Mouse (Mus musculus) heart, postnatal 0 days (tissue): ENCODE results near the gene Slc4a7. TPM values are rescaled to one million over a fixed set of nuclear protein-coding genes. Genes with fewer than 3 reads are reported as not detected.

Experiments
- ATAC-seq: fragments of 200-750 bp; cut with Nextera tagmentation; 2 replicates; pipeline ENCODE4 v1.8.0; 2017; ENCODE audit warnings: low read depth, moderate number of reproducible peaks, moderate library complexity; ENCODE audit not compliant: insufficient read depth
- DNase-seq: peaks from one replicate; pipeline ENCODE4 v3.0.0-alpha.2; 2016; ENCODE audit warnings: low spot score
- H3K27ac ChIP-seq: fragments of 300-500 bp; sonication (generic); 2 replicates; pipeline ENCODE4 v1.5.1; 2014; ENCODE audit warnings: low read depth, mild to moderate bottlenecking
- H3K27me3 ChIP-seq: fragments of 300-500 bp; sonication (generic); 2 replicates; pipeline ENCODE4 v1.6.1; 2014; ENCODE audit warnings: low read length, mixed read lengths; ENCODE audit not compliant: control insufficient read depth, insufficient read depth
- H3K36me3 ChIP-seq: fragments of 300-500 bp; sonication (generic); replicated peaks from 2 replicates; pipeline ENCODE4 v1.6.1; 2014; ENCODE audit warnings: low read length, mixed read lengths; ENCODE audit not compliant: control insufficient read depth, insufficient read depth
- H3K4me1 ChIP-seq: fragments of 300-500 bp; sonication (generic); 2 replicates; pipeline ENCODE4 v1.6.1; 2014; ENCODE audit warnings: antibody characterized with exemption; ENCODE audit not compliant: control insufficient read depth, insufficient read depth
- H3K4me2 ChIP-seq: fragments of 300-500 bp; sonication (generic); 2 replicates; pipeline ENCODE4 v1.6.1; 2014; ENCODE audit warnings: low read depth, mild to moderate bottlenecking, low read length, moderate library complexity
- H3K4me3 ChIP-seq: fragments of 300-500 bp; sonication (generic); 2 replicates; pipeline ENCODE4 v1.5.1; 2014; ENCODE audit warnings: low read depth, low read length
- H3K9ac ChIP-seq: fragments of 300-500 bp; sonication (generic); replicated peaks from 2 replicates; pipeline ENCODE4 v1.6.1; 2014; ENCODE audit warnings: low read depth, low read length, mixed read lengths
- H3K9me3 ChIP-seq: fragments of 300-500 bp; sonication (generic); replicated peaks from 2 replicates; pipeline ENCODE4 v1.6.1; 2016; ENCODE audit warnings: low read length; ENCODE audit not compliant: control insufficient read depth
- CTCF ChIP-seq: IDR thresholded peaks from 2 replicates; pipeline ENCODE4 v1.5.1; 2016; ENCODE audit warnings: antibody characterized with exemption, control low read depth, low read depth
- EP300 ChIP-seq: IDR thresholded peaks from 2 replicates; pipeline ENCODE4 v1.6.1; 2016; ENCODE audit warnings: antibody characterized with exemption, low read depth
- WGBS: fragments of 180-500 bp; shearing (Covaris S2); extraction: QIAGEN DNeasy Blood & Tissue Kit; methylation state at CpG from one replicate; pipeline ENCODE4 v1.1.7; 2014; 5-methylcytosine and 5-hydroxymethylcytosine counted together
- polyA plus RNA-seq: library from polyadenylated mRNA; unstranded; fragments of >200 nt; fragmentation: Nextera tagmentation; extraction: Ambion mirVana; gene quantifications from 2 replicates; pipeline ENCODE4 v1.2.1, GENCODE M21; 2015
- total RNA-seq: library from RNA; depleted of rRNA; stranded (reverse); fragments of >200 nt; gene quantifications from 2 replicates; pipeline ENCODE4 v1.2.3, GENCODE M21; 2014; ENCODE audit warnings: low replicate concordance

Slc4a7 gene
- total and polyA plus RNA-seq, 2 experiments from 2014 or later: 7.3 to 16.4 TPM

DNA sequence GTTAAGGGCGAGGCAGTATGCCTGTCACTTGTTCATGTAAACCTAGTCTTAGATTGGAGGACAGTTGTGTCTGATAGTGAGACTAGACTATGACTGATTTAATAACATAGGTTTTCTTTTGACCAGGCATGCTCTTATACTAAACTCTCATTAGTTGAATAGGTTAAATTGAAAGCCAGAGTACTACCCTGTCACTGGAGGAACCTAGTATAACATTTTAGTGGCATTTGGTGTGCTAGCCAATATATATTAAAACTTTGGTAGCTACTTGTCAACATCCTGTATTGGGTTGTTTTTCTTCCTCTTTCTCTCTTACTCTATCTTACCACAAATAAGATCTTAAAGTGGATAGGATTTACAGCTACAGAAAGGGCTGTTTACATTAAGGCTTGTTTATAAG lies 4.3 kb downstream of the Slc4a7 start:
- H3K9me3 ChIP-seq: no peaks in the 10 kb centered on the region
- WGBS: 78% methylated on average over 1 of the region's 1 CpGs
- H3K27me3 ChIP-seq: no peaks in the 10 kb centered on the region
- no peak for TF ChIP-seq CTCF
- TF ChIP-seq EP300: no peak
- no peak overlapping the region for H3K4me3 ChIP-seq
- no peak overlapping the region for H3K9ac ChIP-seq
- peaks cover 6% of the 10 kb centered on the region for H3K4me1 ChIP-seq
- no peak overlapping the region for H3K4me2 ChIP-seq
- ATAC-seq: no peak
- no peak overlapping the region for H3K27ac ChIP-seq
- H3K36me3 ChIP-seq: peaks cover 7% of the 10 kb centered on the region; the same call in 1 of the 2 replicates
- DNase-seq: no peak

DNA sequence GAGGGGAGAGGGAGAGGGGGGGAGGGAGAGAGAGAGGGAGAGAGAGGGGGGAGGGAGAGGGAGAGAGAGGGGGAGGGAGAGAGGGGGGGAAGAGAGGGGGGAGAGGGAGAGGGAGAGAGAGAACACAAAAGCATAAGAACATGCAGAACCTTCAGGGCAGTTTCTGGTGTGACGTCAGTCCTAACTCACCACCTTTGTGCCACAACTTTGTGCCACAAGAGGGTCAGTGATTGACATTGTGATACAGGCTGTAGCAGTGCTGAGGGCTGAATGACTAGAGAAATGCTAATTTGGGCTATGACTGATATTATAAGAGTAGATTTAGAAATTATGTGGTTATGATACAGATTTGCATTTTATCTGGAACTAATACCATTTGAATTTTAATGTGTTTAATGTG lies 5.0 kb downstream of the Slc4a7 start:
- WGBS: 71% methylated on average over 1 of the region's 1 CpGs
- TF ChIP-seq CTCF (no peak), EP300 (no peak)
- H3K9ac ChIP-seq: no peak overlapping the region

GRCm38 (mm10) chr14:14709021-14709420 lies 6.9 kb downstream of the Slc4a7 start:
- ATAC-seq (no peak), DNase-seq (no peak)
- Histone ChIP-seq H3K4me3 (no peak overlapping the region), H3K36me3 (peaks cover 7% of the 10 kb centered on the region; the same call in 1 of the 2 replicates), H3K9me3 (no peaks in the 10 kb centered on the region), H3K27me3 (no peaks in the 10 kb centered on the region), H3K4me1 (peaks cover 6% of the 10 kb centered on the region), H3K9ac (no peak overlapping the region), H3K27ac (no peak overlapping the region), H3K4me2 (no peak overlapping the region)
- 83% methylated on average over 1 of the region's 1 CpGs for WGBS
- TF ChIP-seq CTCF: no peak
- no peak for TF ChIP-seq EP300

More for the DNA sequence above, 5.0 kb downstream of the Slc4a7 start:
- peaks cover 7% of the 10 kb centered on the region; the same call in 1 of the 2 replicates for H3K36me3 ChIP-seq
- no peak overlapping the region for H3K4me3 ChIP-seq
- peaks cover 6% of the 10 kb centered on the region for H3K4me1 ChIP-seq
- ATAC-seq: no peak
- no peak overlapping the region for H3K4me2 ChIP-seq
- no peaks in the 10 kb centered on the region for H3K9me3 ChIP-seq
- H3K27ac ChIP-seq: no peak overlapping the region
- no peak for DNase-seq
- H3K27me3 ChIP-seq: no peaks in the 10 kb centered on the region

DNA sequence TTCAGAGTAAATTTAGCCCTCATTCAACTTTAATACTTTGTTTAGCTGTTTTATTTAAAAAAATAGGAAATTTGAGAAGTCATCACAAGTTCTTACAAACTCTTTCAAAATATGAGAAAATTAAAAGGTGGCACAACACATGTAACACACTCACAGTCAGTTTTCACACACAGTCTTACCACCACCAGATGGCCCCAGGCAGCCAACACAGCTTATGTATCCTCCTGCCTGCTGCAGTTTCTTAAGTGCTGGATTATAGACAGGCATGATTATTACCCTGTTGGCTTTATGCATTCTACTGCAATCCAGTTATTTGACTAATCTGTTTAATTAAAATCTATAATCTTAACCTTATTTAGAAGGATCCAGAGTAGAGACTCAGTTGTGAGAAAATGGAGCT lies 12.1 kb downstream of the Slc4a7 start:
- DNase-seq (no peak), ATAC-seq (no peak; the same call in 1 of the 2 replicates)
- Histone ChIP-seq H3K9ac (no peak overlapping the region), H3K4me3 (no peak overlapping the region), H3K36me3 (peaks cover 7% of the 10 kb centered on the region; the same call in 1 of the 2 replicates), H3K9me3 (no peaks in the 10 kb centered on the region), H3K4me2 (no peak overlapping the region), H3K4me1 (no peaks in the 10 kb centered on the region), H3K27me3 (no peaks in the 10 kb centered on the region), H3K27ac (no peak overlapping the region)
- TF ChIP-seq CTCF (peak; percentile 44), EP300 (no peak)

DNA sequence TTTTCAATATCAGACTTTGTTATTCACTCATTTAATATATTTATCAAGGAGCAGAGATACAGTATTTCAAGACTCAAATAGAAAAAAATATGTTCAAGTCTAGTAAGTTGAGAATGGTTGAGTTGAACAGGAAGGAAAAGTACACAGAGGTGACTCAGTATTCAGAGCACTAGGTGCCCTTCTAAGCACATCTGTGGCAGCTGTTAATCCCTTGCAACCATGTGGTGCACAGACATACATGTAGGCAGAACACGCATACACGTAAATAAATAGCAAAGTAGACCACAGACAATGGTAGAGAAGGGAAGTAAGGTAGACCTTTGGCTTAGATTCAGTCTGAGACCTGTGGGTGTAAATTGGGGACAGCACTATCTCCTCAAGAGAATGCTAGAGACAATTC lies 13.7 kb downstream of the Slc4a7 start:
- H3K27ac ChIP-seq: no peak overlapping the region
- H3K4me3 ChIP-seq: no peak overlapping the region
- peaks cover 1% of the 10 kb centered on the region; the same call in 1 of the 2 replicates for H3K36me3 ChIP-seq
- ATAC-seq (no peak), DNase-seq (no peak)
- H3K9ac ChIP-seq: no peak overlapping the region
- 93% methylated on average over 2 of the region's 2 CpGs for WGBS
- H3K9me3 ChIP-seq: no peaks in the 10 kb centered on the region
- H3K27me3 ChIP-seq: no peaks in the 10 kb centered on the region
- no peaks in the 10 kb centered on the region for H3K4me1 ChIP-seq
- TF ChIP-seq EP300 (no peak), CTCF (no peak)
- no peak overlapping the region for H3K4me2 ChIP-seq

GRCm38 (mm10) chr14:14716843-14717242 lies 14.8 kb downstream of the Slc4a7 start:
- no peak for TF ChIP-seq CTCF
- Histone ChIP-seq H3K4me3 (no peak overlapping the region), H3K4me2 (no peak overlapping the region), H3K9ac (no peak overlapping the region), H3K36me3 (no peaks in the 10 kb centered on the region), H3K27ac (no peak overlapping the region), H3K27me3 (no peaks in the 10 kb centered on the region), H3K9me3 (no peaks in the 10 kb centered on the region), H3K4me1 (no peaks in the 10 kb centered on the region)
- ATAC-seq: no peak
- 88% methylated on average over 6 of the region's 6 CpGs for WGBS
- DNase-seq: no peak
